Mouse (Mus musculus) frontal cortex, postnatal 36 days (tissue): ENCODE results near the gene Ephx1.
"Not testable (repeated sequence)": the region's sequence is repeated elsewhere in the genome, so short reads cannot be mapped to it uniquely, and the experiment has no call there.

Experiments used
- DNase-seq, 2 experiments: peaks; one replicate each; pipeline ENCODE4 v3.0.0; 2022; ENCODE audit warnings: low spot score in 2 of 2

The Ephx1 gene

GRCm38 (mm10) chr1:181020756-181021487 is at the start of gene Ephx1:
Gene Ephx1, minus strand, starts transcription at chr1:181020904.
- DNase-seq, result no peak

GRCm38 (mm10) chr1:181069671-181070070 is 49.0 kb upstream of the Ephx1 start:
- peak; percentile 12 to 37 for DNase-seq

GRCm38 (mm10) chr1:181068344-181068743 is 47.6 kb upstream of the Ephx1 start:
- DNase-seq, result no peak

- no peak for DNase-seq
Measured at GRCm38 (mm10) chr1:181064648-181065047, 43.9 kb upstream of the Ephx1 start.

GRCm38 (mm10) chr1:181063991-181064390 is 43.3 kb upstream of the Ephx1 start:
- no peak for DNase-seq

GRCm38 (mm10) chr1:181061784-181062485 is 41.2 kb upstream of the Ephx1 start:
- no peak for DNase-seq

- DNase-seq, result no peak
Measured at GRCm38 (mm10) chr1:181052898-181053297, 32.2 kb upstream of the Ephx1 start.

- no peak for DNase-seq
Measured at GRCm38 (mm10) chr1:181050937-181051336, 30.2 kb upstream of the Ephx1 start, which contains the start of gene 9130409I23Rik. Gene 9130409I23Rik, plus strand, starts transcription at chr1:181051237.

GRCm38 (mm10) chr1:181049328-181049842 is 28.7 kb upstream of the Ephx1 start:
- no peak for DNase-seq

GRCm38 (mm10) chr1:181047520-181047919 is 26.8 kb upstream of the Ephx1 start:
- DNase-seq, result no peak

GRCm38 (mm10) chr1:181039652-181040051 is 18.9 kb upstream of the Ephx1 start:
- peak; percentile 13 to 22 for DNase-seq

GRCm38 (mm10) chr1:181037623-181038022 is 16.9 kb upstream of the Ephx1 start:
- no peak for DNase-seq

- DNase-seq, result not testable (repeated sequence)
Measured at GRCm38 (mm10) chr1:181035015-181035778, 14.5 kb upstream of the Ephx1 start.

GRCm38 (mm10) chr1:181022265-181022664 is 1.6 kb upstream of the Ephx1 start:
- DNase-seq, result peak; percentile 17 to 56

- no peak for DNase-seq
Measured at GRCm38 (mm10) chr1:181021488-181021865, 773 bp upstream of the Ephx1 start.

- no peak for DNase-seq
Measured at GRCm38 (mm10) chr1:181017890-181018420, 2.7 kb downstream of the Ephx1 start.

GRCm38 (mm10) chr1:181017212-181017711 is 3.4 kb downstream of the Ephx1 start:
- peak; percentile 66 to 70 for DNase-seq

- DNase-seq, result peak; percentile 60 to 68
Measured at GRCm38 (mm10) chr1:181016532-181017131, 4.1 kb downstream of the Ephx1 start.

- DNase-seq, result no peak
Measured at GRCm38 (mm10) chr1:181016045-181016444, 4.7 kb downstream of the Ephx1 start.

- DNase-seq, result peak in 1 of 2 experiments; percentile 30
Measured at GRCm38 (mm10) chr1:181015558-181015957, 5.1 kb downstream of the Ephx1 start.
